Mouse (Mus musculus): ENCODE data around the gene Samd4b. TPM values are rescaled to one million over a fixed set of nuclear protein-coding genes. Genes with fewer than 3 reads are reported as not detected.

The Samd4b gene
- total RNA-seq, 2 experiments from 2014 or later, result 43.0 to 44.1 TPM

- peak in 1 of 2 experiments; percentile 49 for DNase-seq (ENCODE audit: low spot score in 2 of 2)
Measured at GRCm38 (mm10) chr7:28593206-28594111, 4.5 kb downstream of the Samd4b start.

- DNase-seq (ENCODE audit: low spot score in 2 of 2), result no peak
Measured at GRCm38 (mm10) chr7:28591862-28592261, 6.1 kb downstream of the Samd4b start.

GRCm38 (mm10) chr7:28587644-28588043 is 10.3 kb downstream of the Samd4b start:
- no peak for DNase-seq (ENCODE audit: low spot score in 2 of 2)

- peak in 1 of 2 experiments; percentile 52 for DNase-seq (ENCODE audit: low spot score in 2 of 2)
Measured at GRCm38 (mm10) chr7:28586663-28587411, 11.1 kb downstream of the Samd4b start.

GRCm38 (mm10) chr7:28585001-28585400 is 12.9 kb downstream of the Samd4b start:
- DNase-seq (ENCODE audit: low spot score in 2 of 2), result no peak

- DNase-seq (ENCODE audit: low spot score in 2 of 2), result no peak
Measured at GRCm38 (mm10) chr7:28584468-28584867, 13.5 kb downstream of the Samd4b start.

GRCm38 (mm10) chr7:28583570-28584344 is 14.2 kb downstream of the Samd4b start:
- no peak for DNase-seq (ENCODE audit: low spot score in 2 of 2)

GRCm38 (mm10) chr7:28582841-28583240 is 15.1 kb downstream of the Samd4b start:
- no peak for DNase-seq (ENCODE audit: low spot score in 2 of 2)

GRCm38 (mm10) chr7:28581721-28582120 is 16.2 kb downstream of the Samd4b start:
- DNase-seq (ENCODE audit: low spot score in 2 of 2), result no peak

- no peak for DNase-seq (ENCODE audit: low spot score in 2 of 2)
Measured at GRCm38 (mm10) chr7:28579826-28580225, 18.1 kb downstream of the Samd4b start.

GRCm38 (mm10) chr7:28578543-28579053 is 19.3 kb downstream of the Samd4b start:
- no peak for DNase-seq (ENCODE audit: low spot score in 2 of 2)

- DNase-seq (ENCODE audit: low spot score in 2 of 2), result no peak
Measured at GRCm38 (mm10) chr7:28577826-28578542, 20.0 kb downstream of the Samd4b start.

- DNase-seq (ENCODE audit: low spot score in 2 of 2), result peak; percentile 66 to 78
Measured at GRCm38 (mm10) chr7:28576271-28576914, 21.6 kb downstream of the Samd4b start.

- no peak for DNase-seq (ENCODE audit: low spot score in 2 of 2)
Measured at GRCm38 (mm10) chr7:28575597-28575996, 22.3 kb downstream of the Samd4b start.

- no peak for DNase-seq (ENCODE audit: low spot score in 2 of 2)
Measured at GRCm38 (mm10) chr7:28573236-28573635, 24.7 kb downstream of the Samd4b start.

GRCm38 (mm10) chr7:28572689-28573088 is 25.3 kb downstream of the Samd4b start:
- no peak for DNase-seq (ENCODE audit: low spot score in 2 of 2)

- no peak for DNase-seq (ENCODE audit: low spot score in 2 of 2)
Measured at GRCm38 (mm10) chr7:28570982-28571682, 26.8 kb downstream of the Samd4b start.

GRCm38 (mm10) chr7:28570291-28570981 is 27.5 kb downstream of the Samd4b start:
- no peak for DNase-seq (ENCODE audit: low spot score in 2 of 2)

GRCm38 (mm10) chr7:28568253-28568652 is 29.7 kb downstream of the Samd4b start:
- DNase-seq (ENCODE audit: low spot score in 2 of 2), result peak in 1 of 2 experiments; percentile 55
